Mouse (Mus musculus): ENCODE results near the gene Zfp963. TPM values are rescaled to one million over a fixed set of nuclear protein-coding genes. Genes with fewer than 3 reads are reported as not detected.

The Zfp963 gene
- 4.0 TPM for total RNA-seq (2023)

DNA sequence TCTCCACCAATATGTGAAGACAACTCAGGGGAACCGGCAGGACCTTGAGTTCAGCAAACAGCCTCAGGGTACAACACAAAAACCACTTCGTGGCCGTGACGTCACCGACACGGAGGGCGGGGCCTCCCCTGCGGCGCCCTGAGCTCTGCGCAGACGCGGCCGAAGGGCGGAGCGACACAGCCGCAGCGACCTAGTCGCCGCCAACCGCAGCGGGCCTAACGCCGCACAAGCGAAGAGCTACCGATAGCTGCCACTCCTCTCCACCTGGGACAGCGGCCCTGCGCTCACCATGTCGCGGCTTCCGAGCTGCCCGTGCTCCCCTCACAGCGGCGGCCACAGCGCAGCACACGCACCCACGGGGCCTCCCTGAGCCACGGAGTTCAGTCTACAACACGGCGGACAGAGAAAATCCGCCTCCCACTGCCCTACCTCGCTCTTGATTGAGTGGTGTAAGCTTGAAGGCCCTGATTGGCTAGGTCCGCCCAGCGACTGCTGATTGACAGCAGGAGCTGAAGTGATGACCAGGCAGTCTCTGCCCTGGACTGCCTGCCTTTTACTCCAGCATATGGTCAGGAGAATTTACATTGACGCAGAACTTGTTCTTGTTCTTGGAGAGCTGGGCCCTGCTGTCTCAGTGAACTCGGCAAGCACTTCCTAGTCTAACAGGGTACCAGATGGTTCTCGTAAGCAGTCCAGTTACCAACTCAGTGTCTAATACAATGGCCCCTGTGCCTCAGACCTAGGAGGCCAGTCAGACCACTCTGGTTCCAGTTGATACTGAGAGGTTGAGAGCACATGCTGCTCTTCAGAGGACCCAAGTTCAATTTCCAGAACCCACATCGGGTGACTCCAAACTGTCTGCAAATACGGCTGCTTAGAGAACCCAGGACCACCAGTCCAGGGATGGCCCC lies at the start of gene Zfp963:
Zfp963 (minus strand) TSS at position 427 of the 911 bp plus-strand sequence.

GRCm38 (mm10) chr8:69790773-69791367 lies 41.1 kb upstream of the Zfp963 start, which contains the start of the genes Atp13a1 and Zfp866:
Gene Atp13a1 (plus strand): TSS chr8:69791163.
Gene Zfp866 (minus strand): TSS chr8:69791178.

GRCm38 (mm10) chr8:69774503-69775148 lies 24.9 kb upstream of the Zfp963 start, which contains the start of gene Gm20422:
Gene Gm20422 (minus strand): TSS chr8:69774886.

GRCm38 (mm10) chr8:69710624-69711023 lies 39.1 kb downstream of the Zfp963 start, which contains the start of gene Zfp869:
Gene Zfp869 (minus strand): TSS chr8:69710724.

Other genes starting within 250 kb of the Zfp963 start
- gene Gm7697, start 227.0 kb downstream of the Zfp963 start, total RNA-seq (2023): not detected
- 79.1 TPM for gene Zfp868, start 124.4 kb downstream of the Zfp963 start, total RNA-seq (2023)
- gene Zfp964, start 95.5 kb downstream of the Zfp963 start, total RNA-seq (2023): 0.58 TPM
- 81.4 TPM for gene Zfp869, start 39.2 kb downstream of the Zfp963 start, total RNA-seq (2023)
- 1.7 TPM for gene Gm20422, start 24.9 kb upstream of the Zfp963 start, total RNA-seq (2023)
- 66.7 TPM for gene Atp13a1, start 41.2 kb upstream of the Zfp963 start, total RNA-seq (2023)
- gene Zfp866, start 41.2 kb upstream of the Zfp963 start, total RNA-seq (2023): 32.3 TPM
- 220 TPM for gene Gmip, start 58.7 kb upstream of the Zfp963 start, total RNA-seq (2023)
- 2.7 TPM for gene Lpar2, start 72.5 kb upstream of the Zfp963 start, total RNA-seq (2023)
- 4.5 TPM for gene Pbx4, start 82.5 kb upstream of the Zfp963 start, total RNA-seq (2023)
- not detected for gene Cilp2, start 137.7 kb upstream of the Zfp963 start, total RNA-seq (2023)
- 0.52 TPM for gene Tssk6, start 152.2 kb upstream of the Zfp963 start, total RNA-seq (2023)
- gene Ndufa13, start 152.6 kb upstream of the Zfp963 start, total RNA-seq (2023): 54.0 TPM
- not detected for gene Yjefn3, start 152.7 kb upstream of the Zfp963 start, total RNA-seq (2023)
- 132 TPM for gene Gatad2a, start 246.4 kb upstream of the Zfp963 start, total RNA-seq (2023)